Mouse (Mus musculus) thymus, adult 2 months (tissue): ENCODE measurements around the gene Usp27x. TPM values are rescaled to one million over a fixed set of nuclear protein-coding genes. Genes with fewer than 3 reads are reported as not detected.
A peak's percentile ranks its signal among the peaks of the same experiment; 100 is the strongest.

Experiments
- DNase-seq: peaks from one replicate; pipeline ENCODE4 v3.0.0; 2021
- H3K27ac ChIP-seq: fragments of 200-500 bp; 2 replicates; pipeline ENCODE4 v1.5.1; 2012; ENCODE audit warnings: low read length, control low read depth; ENCODE audit not compliant: control insufficient read depth, insufficient read depth
- H3K27me3 ChIP-seq: fragments of 200-500 bp; 2 replicates; pipeline ENCODE4 v1.6.1; 2012; ENCODE audit warnings: mild to moderate bottlenecking, low read length, moderate library complexity, mixed read lengths; ENCODE audit not compliant: control insufficient read depth, insufficient read depth
- H3K36me3 ChIP-seq: fragments of 200-500 bp; 2 replicates; pipeline ENCODE4 v1.6.1; 2012; ENCODE audit warnings: mild to moderate bottlenecking, low read length, moderate library complexity; ENCODE audit not compliant: control insufficient read depth, insufficient read depth
- H3K4me1 ChIP-seq: fragments of 200-500 bp; replicated peaks from 2 replicates; pipeline ENCODE4 v1.6.1; 2012; ENCODE audit warnings: low read length; ENCODE audit not compliant: control insufficient read depth, insufficient read depth
- H3K4me3 ChIP-seq: fragments of 200-500 bp; 2 replicates; pipeline ENCODE4 v1.5.1; 2012; ENCODE audit warnings: mild to moderate bottlenecking, low read length, control low read depth, moderate library complexity; ENCODE audit not compliant: control insufficient read depth, insufficient read depth
- CTCF ChIP-seq: fragments of 200-500 bp; IDR thresholded peaks from 2 replicates; pipeline ENCODE4 v1.5.1; 2012; ENCODE audit warnings: mild to moderate bottlenecking, control low read depth, low read length, moderate library complexity, borderline replicate concordance; ENCODE audit not compliant: control insufficient read depth, poor library complexity, insufficient read depth; ENCODE audit errors: extremely low read depth
- POLR2A ChIP-seq: fragments of 200-500 bp; IDR thresholded peaks from 2 replicates; pipeline ENCODE4 v1.6.1; 2012; ENCODE audit warnings: mild to moderate bottlenecking, low read length, control low read depth, moderate library complexity; ENCODE audit not compliant: control insufficient read depth, poor library complexity, insufficient read depth; ENCODE audit errors: extremely low read depth
- WGBS: fragments of 180-500 bp; shearing (Covaris S2); methylation state at CpG from one replicate; pipeline ENCODE4 v1.1.7; 2018; 5-methylcytosine and 5-hydroxymethylcytosine counted together
- polyA plus RNA-seq: library from polyadenylated mRNA; depleted of rRNA; stranded (reverse); fragments of >200 nt; gene quantifications from 2 replicates; pipeline ENCODE4 v1.2.3, GENCODE M21; 2012; rRNA removed

The Usp27x gene
- polyA plus RNA-seq = 0.64 and 0.73 TPM in 2 replicates

- H3K4me3 ChIP-seq = peak within 1 kb of the TSS; percentile 67
- TF ChIP-seq CTCF (peak; percentile 71; the same call in 1 of the 2 replicates), POLR2A (no peak)
- no peaks in the 10 kb centered on the region for H3K27me3 ChIP-seq
- peak; percentile 56 for DNase-seq
- H3K27ac ChIP-seq = no peak within 1 kb of the TSS
- 0% methylated on average over 44 of the region's 51 CpGs for WGBS
- H3K4me1 ChIP-seq = peaks cover 8% of the 10 kb centered on the region
- H3K36me3 ChIP-seq = no peaks in the 10 kb centered on the region
These were observed at the start of gene Usp27x for GRCm38 (mm10) chrX:7375716-7376480. Gene Usp27x, minus strand, starts transcription at chrX:7375830.

- no peaks in the 10 kb centered on the region for H3K27me3 ChIP-seq
- 1% methylated on average over 24 of the region's 26 CpGs for WGBS
- H3K36me3 ChIP-seq = no peaks in the 10 kb centered on the region
- no peaks in the 10 kb centered on the region for H3K4me1 ChIP-seq
- DNase-seq = peak; percentile 67
- TF ChIP-seq CTCF (peak; percentile 33; the same call in 1 of the 2 replicates), POLR2A (no peak)
- H3K27ac ChIP-seq = no peak overlapping the region
- H3K4me3 ChIP-seq = peak overlapping the region; percentile 55
These were observed 47.1 kb upstream of the Usp27x start for GRCm38 (mm10) chrX:7422691-7423111.

DNA sequence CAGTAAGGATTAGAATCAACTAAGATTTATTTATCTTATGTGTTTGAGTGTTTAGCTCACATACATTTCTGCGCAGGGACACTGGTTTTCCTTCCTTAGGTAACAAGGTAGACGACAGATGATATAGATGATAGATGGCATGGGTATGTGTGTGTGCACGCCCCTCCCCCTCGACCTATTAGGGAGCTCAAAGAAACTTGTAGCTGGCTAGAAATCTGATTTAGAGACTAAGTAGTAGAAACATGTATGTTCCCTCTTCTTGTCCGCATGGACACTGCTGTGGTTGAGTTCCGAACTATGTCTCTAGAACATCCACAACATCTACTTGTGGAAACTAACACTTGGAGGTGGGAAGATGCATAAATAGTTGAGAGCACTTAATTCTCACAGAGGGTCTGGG is 46.5 kb upstream of the Usp27x start:
- no peak for TF ChIP-seq POLR2A
- TF ChIP-seq CTCF = no peak
- Histone ChIP-seq H3K27me3 (no peaks in the 10 kb centered on the region), H3K4me3 (peak overlapping the region; percentile 55), H3K4me1 (no peaks in the 10 kb centered on the region), H3K36me3 (no peaks in the 10 kb centered on the region), H3K27ac (no peak overlapping the region)
- 56% methylated on average over 6 of the region's 6 CpGs for WGBS
- peak; percentile 1 for DNase-seq

GRCm38 (mm10) chrX:7421016-7421415 is 45.4 kb upstream of the Usp27x start:
- H3K4me1 ChIP-seq = no peaks in the 10 kb centered on the region
- H3K36me3 ChIP-seq = no peaks in the 10 kb centered on the region
- no peaks in the 10 kb centered on the region for H3K27me3 ChIP-seq
- 14% methylated on average over 3 of the region's 3 CpGs for WGBS
- DNase-seq = peak; percentile 62
- TF ChIP-seq POLR2A (no peak), CTCF (no peak)
- H3K4me3 ChIP-seq = no peak overlapping the region
- no peak overlapping the region for H3K27ac ChIP-seq

- no peak overlapping the region for H3K27ac ChIP-seq
- no peak for TF ChIP-seq POLR2A
- no peak for TF ChIP-seq CTCF
- H3K27me3 ChIP-seq = no peaks in the 10 kb centered on the region
- no peaks in the 10 kb centered on the region for H3K4me1 ChIP-seq
- WGBS = 90% methylated on average over 12 of the region's 12 CpGs
- no peaks in the 10 kb centered on the region for H3K36me3 ChIP-seq
- H3K4me3 ChIP-seq = no peak overlapping the region
- no peak for DNase-seq
These were observed 40.7 kb upstream of the Usp27x start for GRCm38 (mm10) chrX:7416178-7416871.

DNA sequence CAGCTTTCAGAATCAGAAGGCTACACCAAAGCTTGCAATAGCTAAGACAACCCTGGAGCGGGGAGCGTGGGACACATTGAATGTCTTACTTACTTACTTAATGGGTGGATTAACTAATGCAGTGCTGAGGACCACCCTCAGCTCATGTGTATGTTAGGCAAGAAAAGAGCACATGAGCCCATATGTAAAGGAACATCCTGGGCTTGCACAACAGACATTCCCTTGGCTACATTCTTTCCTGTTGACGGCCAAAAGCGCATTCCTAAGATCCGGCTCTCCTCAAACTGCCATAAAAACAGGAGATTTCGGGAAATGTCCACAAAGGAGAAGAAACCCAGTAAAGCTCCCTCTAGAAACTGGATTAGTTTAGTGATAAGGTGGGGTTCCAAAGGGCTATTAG is 39.7 kb upstream of the Usp27x start:
- H3K4me1 ChIP-seq = no peaks in the 10 kb centered on the region
- H3K36me3 ChIP-seq = no peaks in the 10 kb centered on the region
- H3K27ac ChIP-seq = no peak overlapping the region
- no peaks in the 10 kb centered on the region for H3K27me3 ChIP-seq
- H3K4me3 ChIP-seq = no peak overlapping the region
- over 99% methylated on average over 6 of the region's 6 CpGs for WGBS
- DNase-seq = no peak
- no peak for TF ChIP-seq POLR2A
- TF ChIP-seq CTCF = no peak
